Mouse (Mus musculus): ENCODE measurements around the gene Atp6v1b1. TPM values are rescaled to one million over a fixed set of nuclear protein-coding genes. Genes with fewer than 3 reads are reported as not detected.

Atp6v1b1 gene
- total and polyA plus RNA-seq, 3 experiments = not detected

- no peak for DNase-seq (ENCODE audit: extremely low read depth)
- peaks cover 36% of the 10 kb centered on the region for H3K27me3 ChIP-seq (replicated peaks)
- no peaks in the 10 kb centered on the region for H3K79me2 ChIP-seq (replicated peaks; ENCODE audit: control insufficient read depth, extremely low read depth, insufficient read depth, poor library complexity, severe bottlenecking)
- no peak for TF ChIP-seq MXI1 (IDR thresholded peaks at IDR 0.05; ENCODE audit: low read depth, low read length)
- no peak for TF ChIP-seq ZKSCAN1 (IDR thresholded peaks at IDR 0.05; ENCODE audit: borderline replicate concordance, low read depth, low read length)
- TF ChIP-seq CHD1 (IDR thresholded peaks at IDR 0.05; ENCODE audit: low read depth, low read length) = no peak
- no peak for TF ChIP-seq CHD2 (IDR thresholded peaks at IDR 0.05; ENCODE audit: low read length)
- TF ChIP-seq IRF4 (IDR thresholded peaks at IDR 0.05; ENCODE audit: low read depth, low read length) = no peak
- TF ChIP-seq MEF2A (IDR thresholded peaks at IDR 0.05; ENCODE audit: borderline replicate concordance, low read depth, low read length) = no peak
- no peak for TF ChIP-seq RCOR1 (conservative IDR thresholded peaks at IDR 0.05; ENCODE audit: low read depth, low read length)
- no peak for TF ChIP-seq CTCF (conservative IDR thresholded peaks at IDR 0.05 in 1 of 2, IDR thresholded peaks at IDR 0.05 in 1 of 2; ENCODE audit: low read depth in 2 of 2, low read length in 2 of 2)
- no peak for TF ChIP-seq HCFC1 (IDR thresholded peaks at IDR 0.05; ENCODE audit: low read depth, low read length)
- no peak for TF ChIP-seq NELFE (IDR thresholded peaks at IDR 0.05; ENCODE audit: low read depth, low read length)
- TF ChIP-seq TBP (conservative IDR thresholded peaks at IDR 0.05; ENCODE audit: low read depth, low read length) = no peak
- no peak for TF ChIP-seq ZC3H11A (IDR thresholded peaks at IDR 0.05; ENCODE audit: low read depth, low read length)
- no peak for TF ChIP-seq ELF1 (IDR thresholded peaks at IDR 0.05; ENCODE audit: low read depth, low read length)
- no peak for TF ChIP-seq ETS1 (conservative IDR thresholded peaks at IDR 0.05; ENCODE audit: low read depth, low read length)
- TF ChIP-seq MYC (IDR thresholded peaks at IDR 0.05; ENCODE audit: low read depth, low read length) = no peak
- TF ChIP-seq MAX (IDR thresholded peaks at IDR 0.05; ENCODE audit: low read length) = no peak
- no peak for TF ChIP-seq E2F4 (IDR thresholded peaks at IDR 0.05; ENCODE audit: insufficient replicate concordance, low read depth, low read length)
- H3K4me3 ChIP-seq (replicated peaks in 1 of 3; ENCODE audit: low read depth in 2 of 3, low read length in 2 of 3, poor library complexity in 1 of 3) = no peak overlapping the region
- no peak overlapping the region for H3K27ac ChIP-seq (ENCODE audit: insufficient read depth, low read depth)
- no peaks in the 10 kb centered on the region for H3K36me3 ChIP-seq (replicated peaks in 1 of 2; ENCODE audit: control insufficient read depth in 1 of 2, insufficient read depth in 1 of 2, low read length in 1 of 2)
- H3K9me3 ChIP-seq (replicated peaks; ENCODE audit: low read length) = no peaks in the 10 kb centered on the region
- H3K4me2 ChIP-seq (ENCODE audit: insufficient read depth, low read depth, poor library complexity, severe bottlenecking) = no peak overlapping the region
- peaks cover 9 to 17% of the 10 kb centered on the region in 2 experiments for H3K4me1 ChIP-seq (ENCODE audit: control insufficient read depth in 1 of 2, insufficient read depth in 2 of 2)
- no peak overlapping the region for H3K9ac ChIP-seq (ENCODE audit: insufficient read depth, low read depth)
- dilution Hi-C loops (cut with MboI; ENCODE audit: extremely low pct_ligation_motif_present, extremely low pct_unique_long_range_greater_than_20kb, low sequenced_read_pairs) (no loop called here), in situ Hi-C loops (cut with MboI; ENCODE audit: low pct_ligation_motif_present, low pct_unique_long_range_greater_than_20kb, low sequenced_read_pairs) (no loop called here)
Measured at GRCm38 (mm10) chr6:83756051-83756450, 13.3 kb downstream of the Atp6v1b1 start.

GRCm38 (mm10) chr6:83762344-83762743, 19.6 kb downstream of the Atp6v1b1 start, which contains the start of gene Ankrd53:
Gene Ankrd53, plus strand, starts transcription at chr6:83762644.
- in situ Hi-C loops (cut with MboI; ENCODE audit: low pct_ligation_motif_present, low pct_unique_long_range_greater_than_20kb, low sequenced_read_pairs) = no loop called here
- Histone ChIP-seq H3K79me2 (replicated peaks; ENCODE audit: control insufficient read depth, extremely low read depth, insufficient read depth, poor library complexity, severe bottlenecking) (no peaks in the 10 kb centered on the region), H3K27ac (ENCODE audit: insufficient read depth, low read depth) (no peak within 1 kb of the TSS), H3K4me1 (ENCODE audit: control insufficient read depth in 1 of 2, insufficient read depth in 2 of 2) (peaks cover 0 to 4% of the 10 kb centered on the region in 2 experiments; a peak in 2 of 4 replicates), H3K4me2 (ENCODE audit: insufficient read depth, low read depth, poor library complexity, severe bottlenecking) (no peak within 1 kb of the TSS), H3K9me3 (replicated peaks; ENCODE audit: low read length) (no peaks in the 10 kb centered on the region), H3K27me3 (replicated peaks) (peaks cover 2% of the 10 kb centered on the region), H3K9ac (ENCODE audit: insufficient read depth, low read depth) (no peak within 1 kb of the TSS), H3K4me3 (replicated peaks in 1 of 3; ENCODE audit: low read depth in 2 of 3, low read length in 2 of 3, poor library complexity in 1 of 3) (no peak within 1 kb of the TSS), H3K36me3 (replicated peaks in 1 of 2; ENCODE audit: control insufficient read depth in 1 of 2, insufficient read depth in 1 of 2, low read length in 1 of 2) (peaks cover 0 to 51% of the 10 kb centered on the region in 2 experiments)
- dilution Hi-C loops (cut with MboI; ENCODE audit: extremely low pct_ligation_motif_present, extremely low pct_unique_long_range_greater_than_20kb, low sequenced_read_pairs) = no loop called here
- TF ChIP-seq MEF2A (IDR thresholded peaks at IDR 0.05; ENCODE audit: borderline replicate concordance, low read depth, low read length) (no peak), POLR2A (IDR thresholded peaks at IDR 0.05; ENCODE audit: low read depth, low read length) (no peak), SMC3 (IDR thresholded peaks at IDR 0.05; ENCODE audit: low read depth, low read length) (no peak), USF1 (IDR thresholded peaks at IDR 0.05; ENCODE audit: low read depth, low read length) (no peak), RCOR1 (conservative IDR thresholded peaks at IDR 0.05; ENCODE audit: low read depth, low read length) (no peak), CHD2 (IDR thresholded peaks at IDR 0.05; ENCODE audit: low read length) (no peak), PAX5 (IDR thresholded peaks at IDR 0.05; ENCODE audit: low read length) (no peak), GABPA (IDR thresholded peaks at IDR 0.05; ENCODE audit: insufficient replicate concordance, low read depth, low read length) (no peak), SIN3A (IDR thresholded peaks at IDR 0.05; ENCODE audit: low read length) (no peak), BHLHE40 (IDR thresholded peaks at IDR 0.05; ENCODE audit: low read depth, low read length) (no peak), ZKSCAN1 (IDR thresholded peaks at IDR 0.05; ENCODE audit: borderline replicate concordance, low read depth, low read length) (no peak), EP300 (IDR thresholded peaks at IDR 0.05; ENCODE audit: low read length) (no peak), ZNF384 (IDR thresholded peaks at IDR 0.05; ENCODE audit: low read depth, low read length) (no peak), ETS1 (conservative IDR thresholded peaks at IDR 0.05; ENCODE audit: low read depth, low read length) (no peak), KAT2A (IDR thresholded peaks at IDR 0.05; ENCODE audit: insufficient replicate concordance, low read length) (no peak), MYC (IDR thresholded peaks at IDR 0.05; ENCODE audit: low read depth, low read length) (no peak), ZC3H11A (IDR thresholded peaks at IDR 0.05; ENCODE audit: low read depth, low read length) (no peak), MAFK (IDR thresholded peaks at IDR 0.05; ENCODE audit: insufficient replicate concordance, low read length) (no peak), JUND (conservative IDR thresholded peaks at IDR 0.05; ENCODE audit: low read depth, low read length) (no peak)
- DNase-seq (ENCODE audit: extremely low read depth) = no peak

All from CH12.LX (cell line).